Mouse (Mus musculus) fat pad, adult 2 months (tissue): Measurements from ENCODE around the gene Eftud2.

Source experiments
- DNase-seq: peaks from one replicate; pipeline ENCODE4 v3.0.0-alpha.2; 2011; ENCODE audit warnings: low read depth, low spot score; ENCODE audit errors: extremely low read depth

The Eftud2 gene

GRCm38 (mm10) chr11:102819783-102820385 lies 60.9 kb downstream of the Eftud2 start:
- DNase-seq, result no peak

GRCm38 (mm10) chr11:102819021-102819782 lies 61.6 kb downstream of the Eftud2 start, which contains the start of gene Gjc1:
Gene Gjc1 (minus strand): TSS chr11:102819700.
- DNase-seq, result no peak

- no peak for DNase-seq
These were observed 62.4 kb downstream of the Eftud2 start for GRCm38 (mm10) chr11:102818121-102819020.

DNA sequence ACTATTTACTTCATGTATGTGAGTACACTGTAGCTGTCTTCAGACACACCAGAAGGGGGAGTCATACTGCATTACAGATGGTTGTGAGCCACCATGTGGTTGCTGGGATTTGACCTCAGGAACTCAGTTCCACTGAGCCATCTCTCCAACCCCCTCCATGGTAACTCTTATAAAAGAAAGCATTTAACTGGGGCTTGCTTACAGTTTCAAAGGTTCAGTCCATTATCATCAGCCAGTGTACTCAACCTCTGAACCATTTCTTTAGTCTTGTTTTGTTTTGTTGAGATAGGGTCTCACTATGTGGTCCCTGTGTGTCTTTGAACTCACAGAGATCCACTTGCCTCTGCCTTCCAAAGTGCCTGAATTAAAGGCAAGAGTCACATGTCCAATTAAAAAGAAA lies 65.9 kb downstream of the Eftud2 start:
- no peak for DNase-seq

DNA sequence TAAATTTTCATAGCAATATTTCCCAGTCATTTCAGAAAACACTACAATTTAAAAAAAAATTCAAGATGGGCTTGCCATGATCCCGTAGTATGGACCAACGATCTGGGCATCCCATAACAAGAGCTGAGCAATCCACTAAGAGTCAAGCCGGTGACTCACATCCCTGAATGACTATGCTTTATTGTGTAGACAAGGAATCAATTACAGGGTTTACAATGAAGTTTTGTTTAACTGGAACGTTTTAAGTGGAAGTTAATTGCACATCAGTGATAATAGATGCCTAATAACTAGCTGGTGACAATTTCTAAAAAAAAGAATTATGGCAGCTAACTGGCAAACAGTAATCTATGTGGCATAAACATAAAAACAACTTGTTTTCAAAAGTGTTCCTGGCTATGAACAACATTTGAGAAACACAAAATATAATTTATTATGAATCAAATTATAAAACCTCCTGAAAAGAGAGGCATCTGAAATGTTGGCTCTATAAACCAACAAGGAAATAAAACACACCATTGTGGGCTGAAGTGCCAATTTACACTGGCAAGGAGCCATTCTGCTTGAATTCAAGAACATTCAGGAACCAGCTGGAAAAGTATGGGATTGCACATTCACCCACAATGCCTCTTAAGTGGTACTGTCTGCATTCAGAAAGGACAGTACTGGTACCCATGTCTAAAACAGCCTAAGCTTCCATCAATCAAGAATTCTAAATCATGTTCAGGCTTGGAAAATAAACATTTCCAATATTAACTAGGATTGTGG lies 69.9 kb downstream of the Eftud2 start:
- DNase-seq, result no peak

DNA sequence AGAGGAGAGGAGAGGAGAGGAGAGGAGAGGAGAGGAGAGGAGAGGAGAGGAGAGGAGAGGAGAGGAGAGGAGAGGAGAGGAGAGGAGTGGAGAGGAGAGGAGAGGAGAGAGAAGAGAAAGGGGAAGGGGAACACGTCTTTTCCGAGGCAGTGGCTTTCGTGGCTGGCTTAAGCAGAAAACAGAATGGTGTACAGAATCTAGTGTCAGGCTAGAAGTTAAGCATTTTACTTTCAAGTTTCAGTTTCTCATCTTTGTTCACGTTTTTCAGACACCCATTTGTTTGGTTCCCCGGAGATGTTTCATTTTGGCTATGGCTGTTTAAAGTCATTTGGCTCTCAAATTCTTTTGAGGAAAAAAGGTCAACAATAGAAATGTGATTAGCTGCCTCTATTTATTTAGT lies 72.5 kb downstream of the Eftud2 start:
- DNase-seq, result no peak

DNA sequence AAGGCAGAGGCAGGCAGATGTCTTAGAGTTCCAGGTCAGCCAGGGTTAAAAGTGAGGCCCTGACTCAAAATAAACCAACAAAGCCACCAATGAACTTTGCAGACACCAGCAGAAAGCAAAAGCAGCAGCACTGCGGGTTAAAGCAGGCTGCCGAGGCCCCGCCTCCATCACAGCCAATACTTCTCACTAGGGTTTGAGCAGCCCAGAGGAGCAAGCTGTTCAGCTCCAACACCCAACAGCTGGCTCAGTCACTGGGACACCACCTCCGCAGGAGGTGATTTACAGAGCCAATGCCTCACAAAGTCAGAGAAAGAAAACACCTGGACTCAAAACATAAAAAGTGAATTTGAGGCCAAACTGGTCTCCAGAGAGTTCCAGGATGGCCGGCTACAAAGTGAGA lies 77.3 kb downstream of the Eftud2 start:
- DNase-seq, result no peak

DNA sequence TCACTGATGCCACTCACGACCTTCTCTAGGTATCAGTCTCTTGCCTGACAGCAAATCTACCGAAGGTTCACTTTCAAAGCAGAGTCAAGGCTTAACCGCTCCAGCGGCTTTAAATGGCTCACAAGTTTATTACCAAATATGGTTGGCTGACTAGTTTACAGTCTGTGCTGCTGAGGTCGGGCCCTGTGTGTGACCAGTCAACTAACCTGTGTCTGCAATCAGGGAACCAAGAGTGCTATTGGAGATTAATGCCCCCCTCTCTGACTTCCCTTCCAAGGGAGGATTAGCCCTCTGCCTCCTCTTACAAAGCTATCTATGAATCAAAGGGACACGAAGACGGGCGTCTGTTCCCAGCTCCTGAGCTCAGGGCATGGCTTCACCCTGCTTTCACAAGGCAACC lies 86.6 kb downstream of the Eftud2 start:
- no peak for DNase-seq

- no peak for DNase-seq
These were observed 88.9 kb downstream of the Eftud2 start for GRCm38 (mm10) chr11:102791682-102792445.
